Mouse (Mus musculus): ENCODE measurements around the gene Gja1.

DNA sequence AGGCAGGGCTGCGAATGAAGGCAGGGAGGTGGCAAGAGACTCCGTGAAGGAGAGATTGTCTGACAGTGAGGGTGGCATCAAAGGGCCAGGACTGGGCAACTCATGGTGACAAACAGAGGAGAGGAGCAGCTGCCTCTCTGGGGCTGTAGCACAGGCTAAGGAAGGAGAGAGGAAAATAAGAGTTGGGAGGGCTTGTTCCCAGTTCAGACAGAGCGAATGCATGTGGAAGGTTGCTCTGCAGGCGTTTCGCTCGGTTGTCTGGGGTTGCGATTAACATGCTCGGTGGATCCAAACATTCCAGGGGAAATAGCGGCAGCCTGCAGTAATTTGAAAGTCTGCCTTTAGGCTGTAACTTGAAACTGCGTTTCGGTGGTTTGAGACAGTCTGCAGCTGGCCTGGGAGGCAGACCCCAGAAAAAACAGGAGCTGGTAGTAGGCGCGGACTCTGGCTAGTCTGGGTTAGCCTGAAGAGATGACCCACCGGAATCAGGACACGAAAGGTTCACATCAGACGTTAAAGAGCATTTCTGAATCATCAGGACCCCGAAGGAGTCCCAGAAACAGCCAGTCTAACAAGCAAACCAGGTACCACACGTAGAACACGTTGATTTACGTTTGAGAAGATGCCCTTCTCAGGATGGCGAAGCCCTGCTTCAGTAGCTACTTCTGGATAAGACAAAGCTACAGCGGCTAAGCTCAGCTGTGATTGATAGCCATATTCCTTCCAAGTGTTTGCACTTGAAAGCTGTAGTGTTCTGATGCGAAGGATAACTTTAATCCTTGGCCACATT, 54.7 kb downstream of the Gja1 start:
- TF ChIP-seq EP300 (IDR thresholded peaks at IDR 0.05) (no peak), CTCF (IDR thresholded peaks at IDR 0.05) (no peak)
